Mouse (Mus musculus) left cerebral cortex, adult 9 months (tissue): ENCODE results near the gene Dagla.

Experiments used
- DNase-seq, 2 experiments: peaks; one replicate each; pipeline ENCODE4 v3.0.0; 2022; ENCODE audit warnings: low spot score in 2 of 2

Dagla gene

DNA sequence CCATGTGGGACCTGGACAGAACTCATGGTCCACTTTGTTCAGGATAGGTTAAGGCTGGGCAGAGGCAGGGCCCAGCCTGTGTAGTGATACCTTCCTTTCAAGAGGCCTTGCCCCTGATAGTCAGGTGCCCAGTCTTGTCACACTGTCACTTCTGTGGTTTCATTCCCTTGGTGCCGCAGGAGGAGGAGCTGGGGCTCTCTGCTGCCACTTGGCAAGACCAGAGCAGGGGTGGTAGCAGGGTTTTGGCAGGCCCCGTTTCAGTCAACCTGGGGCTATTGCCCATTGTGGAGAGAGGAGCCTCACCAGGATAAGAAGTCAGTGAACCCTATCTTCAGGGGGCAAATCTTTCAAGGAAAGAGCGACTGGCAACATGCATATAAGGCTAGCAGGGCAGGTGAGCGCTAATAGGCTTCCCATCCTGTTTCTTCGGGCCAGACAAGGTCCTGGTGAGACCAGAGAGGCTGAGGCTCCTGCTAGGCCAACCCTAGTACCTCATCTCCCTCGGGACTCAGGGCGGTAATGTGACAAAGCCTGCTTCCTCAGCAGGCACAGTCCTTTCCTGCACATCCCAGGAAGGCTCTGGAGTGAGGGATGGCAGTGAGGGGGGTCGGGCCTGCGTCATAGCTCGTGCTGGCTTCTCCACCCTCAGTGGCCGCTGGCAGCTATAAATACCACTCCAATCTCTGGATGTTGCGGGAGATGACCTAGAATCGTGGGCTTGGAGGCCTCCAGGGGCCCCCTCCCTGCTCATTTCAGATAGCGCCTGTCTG lies 23.7 kb downstream of the Dagla start:
- no peak for DNase-seq

GRCm38 (mm10) chr19:10279668-10280067 lies 25.0 kb downstream of the Dagla start:
- no peak for DNase-seq

DNA sequence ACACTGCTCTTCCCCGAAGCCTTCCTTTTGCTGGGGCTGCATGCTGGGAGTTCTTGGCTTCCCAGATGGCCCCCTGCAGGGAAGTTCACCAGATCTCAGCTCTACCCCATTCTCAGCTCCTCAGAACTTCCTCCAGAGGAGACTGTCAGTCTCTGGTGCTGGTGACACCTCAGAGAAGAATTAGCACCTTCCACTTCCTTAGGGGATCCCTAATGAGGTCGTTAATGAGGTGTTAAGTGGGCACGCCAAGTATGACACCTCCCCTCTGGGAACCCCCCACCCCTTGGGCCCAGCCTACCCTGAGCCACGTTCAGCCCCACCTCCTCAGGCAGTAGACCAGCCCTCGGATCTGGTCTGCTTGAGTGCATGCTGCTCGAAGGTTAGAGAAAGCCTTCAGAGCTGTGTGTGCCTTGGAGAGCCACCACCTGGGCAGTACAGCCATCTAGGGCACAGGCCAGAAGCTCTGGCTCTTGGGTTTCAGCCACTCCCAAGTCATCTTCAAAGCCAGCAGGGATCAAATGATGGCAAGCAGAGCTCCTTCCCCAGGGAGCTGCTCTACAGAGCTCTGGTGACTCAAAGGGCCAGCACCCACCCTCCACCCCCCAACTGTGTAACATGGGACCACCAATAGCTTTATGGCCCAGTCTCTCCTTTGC lies 25.9 kb downstream of the Dagla start:
- no peak for DNase-seq

DNA sequence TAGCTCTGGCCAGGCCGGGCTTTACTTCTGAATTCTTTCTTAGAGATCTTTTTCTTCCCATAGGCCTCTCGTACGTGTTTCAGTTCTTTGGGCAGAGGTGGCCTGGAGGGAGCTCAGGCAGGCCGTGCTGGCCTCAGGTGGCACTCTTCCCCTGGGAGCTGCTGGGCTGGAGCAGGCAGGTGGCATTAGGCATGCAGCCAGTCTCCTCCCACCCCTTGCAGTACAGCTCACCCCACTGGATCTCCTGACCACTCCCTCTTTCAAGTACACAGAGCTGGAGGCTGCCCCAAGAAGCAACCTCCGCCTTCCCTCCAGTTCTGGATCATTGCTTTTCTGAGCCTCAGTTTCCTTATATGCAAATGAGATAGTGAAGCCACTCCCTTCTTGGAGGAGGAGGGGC lies 26.9 kb downstream of the Dagla start:
- no peak for DNase-seq

DNA sequence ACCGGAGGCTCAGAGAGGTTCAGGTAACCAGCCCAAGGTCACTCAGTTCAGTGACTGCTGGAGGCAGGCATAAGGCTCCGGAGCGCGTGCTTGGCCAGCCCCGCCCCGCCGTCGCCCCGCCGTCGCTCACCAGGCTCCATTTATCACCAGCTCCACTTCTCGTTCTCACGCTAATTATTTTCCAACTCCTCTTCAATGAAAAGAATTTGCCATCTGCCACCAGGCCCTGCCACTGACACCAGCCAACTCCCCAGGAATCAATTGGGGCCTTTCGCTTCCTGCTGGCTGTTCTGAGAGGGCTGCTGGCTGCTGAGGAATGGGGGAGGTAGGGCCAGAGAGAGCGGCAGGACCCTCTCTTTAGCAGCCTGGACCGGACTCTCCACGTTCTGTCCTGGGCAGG lies 27.3 kb downstream of the Dagla start:
- no peak for DNase-seq

DNA sequence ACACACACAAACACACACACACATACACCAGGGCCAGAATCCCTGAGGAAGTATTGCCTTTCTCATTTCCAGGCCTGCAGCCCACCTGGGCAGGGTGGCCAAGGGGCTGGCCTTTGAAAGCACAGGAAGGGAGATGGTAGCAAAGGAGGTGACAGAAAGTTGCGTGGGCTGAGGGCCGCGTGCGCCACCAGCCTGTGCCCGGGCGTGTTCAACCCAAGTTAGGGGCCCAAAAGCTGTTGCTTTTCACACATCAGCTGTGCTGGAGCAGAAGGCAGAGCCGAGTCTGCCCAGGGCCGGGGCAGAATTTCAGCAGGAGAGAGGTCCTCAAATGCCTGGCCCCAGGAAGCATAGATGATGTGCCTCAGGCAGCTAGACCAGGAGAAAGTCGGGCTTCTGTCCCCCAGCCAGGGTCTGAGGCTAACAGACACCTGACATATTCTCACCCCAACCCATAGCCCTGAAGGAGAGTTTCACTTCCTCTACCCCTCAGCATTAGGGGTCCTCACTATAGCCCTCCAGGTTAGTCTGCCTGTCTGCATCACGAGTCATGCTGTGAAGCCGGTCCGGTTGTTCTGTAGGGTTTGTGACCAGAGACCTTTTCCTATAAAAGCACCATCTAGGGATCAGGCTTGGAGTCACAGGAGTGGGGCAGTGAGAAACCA lies 28.1 kb downstream of the Dagla start:
- DNase-seq = peak in 1 of 2 experiments; percentile 69

GRCm38 (mm10) chr19:10274056-10274455 lies 30.6 kb downstream of the Dagla start:
- DNase-seq = no peak

GRCm38 (mm10) chr19:10272746-10273145 lies 31.9 kb downstream of the Dagla start:
- peak in 1 of 2 experiments; percentile 76 for DNase-seq

DNA sequence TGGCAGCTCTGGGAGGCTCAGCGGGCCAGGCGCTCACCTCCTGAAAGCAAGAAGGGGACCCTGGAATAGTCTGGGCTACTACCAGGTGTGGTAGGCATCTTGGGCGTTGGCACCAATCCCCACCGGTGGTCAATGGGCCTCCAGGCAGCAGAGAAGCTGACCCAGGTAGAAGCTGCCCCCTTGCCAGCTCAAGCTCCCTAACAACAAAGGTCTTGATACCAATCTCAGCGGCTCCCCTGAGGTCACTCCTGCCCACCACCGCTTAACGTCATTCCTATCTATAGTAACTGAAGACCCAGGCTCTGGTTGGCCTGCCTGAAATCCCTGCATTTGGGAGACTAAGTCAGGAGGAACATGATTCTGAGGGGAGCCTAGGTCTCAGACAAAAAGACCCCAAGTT lies 33.1 kb downstream of the Dagla start:
- no peak for DNase-seq

- DNase-seq = no peak
These were observed 34.3 kb downstream of the Dagla start for GRCm38 (mm10) chr19:10270356-10270755.

DNA sequence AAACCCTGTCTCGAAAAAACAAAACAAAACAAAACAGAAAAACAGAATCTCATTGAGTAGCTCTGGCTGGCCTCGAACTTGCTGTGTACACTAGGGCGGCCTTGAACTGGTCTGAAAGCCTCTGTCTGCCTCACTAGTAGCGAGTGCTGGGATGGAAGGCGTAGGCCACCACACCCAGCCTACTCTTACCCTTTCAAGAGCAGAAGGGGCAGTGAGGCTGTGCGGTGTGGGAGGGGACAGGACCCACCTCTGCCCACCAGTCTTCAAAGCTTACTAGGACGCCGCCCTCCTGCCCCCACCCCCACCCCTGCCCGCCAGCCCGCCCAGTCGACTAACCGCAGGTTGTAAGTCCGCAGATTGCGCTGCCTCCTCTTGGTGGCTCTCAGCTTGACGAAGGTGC lies 35.8 kb downstream of the Dagla start:
- DNase-seq = no peak

DNA sequence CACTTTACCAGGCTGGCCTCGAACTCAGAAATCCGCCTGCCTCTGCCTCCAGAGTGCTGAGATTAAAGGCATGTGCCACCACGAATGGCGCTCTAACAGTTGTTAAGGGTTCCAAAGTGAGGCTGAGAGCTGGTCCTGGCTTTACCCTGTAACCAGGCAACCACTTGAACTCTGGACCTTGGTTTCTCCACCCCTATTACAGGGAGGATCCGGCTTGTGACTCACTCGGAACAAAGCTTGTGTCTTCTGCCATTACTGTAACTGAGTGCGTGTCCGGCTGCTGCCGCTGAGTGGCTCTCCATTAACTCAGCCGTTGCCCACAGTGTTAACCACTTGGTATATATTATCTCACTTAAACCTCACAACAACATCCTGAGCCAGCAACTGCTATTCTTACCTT lies 36.7 kb downstream of the Dagla start:
- no peak for DNase-seq

DNA sequence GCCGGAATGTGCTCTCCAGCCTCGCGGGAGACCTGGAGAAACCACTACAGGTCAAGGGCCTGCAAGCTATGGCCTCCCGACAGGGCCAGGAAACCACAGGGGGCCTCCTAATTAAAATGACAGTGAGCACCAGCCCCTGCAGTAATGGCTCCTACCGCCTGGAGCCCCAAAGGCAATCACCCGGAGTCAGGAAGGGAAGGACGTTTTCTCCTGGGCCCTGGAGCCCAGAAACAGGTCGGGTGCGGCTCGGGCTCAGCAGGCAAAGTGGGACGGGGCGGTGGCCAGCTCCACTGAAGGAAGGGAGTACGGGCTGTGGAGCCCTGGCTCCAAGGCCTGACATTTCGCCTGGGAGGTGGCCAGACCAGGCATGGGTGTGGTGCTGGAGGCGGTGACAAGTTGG lies 37.6 kb downstream of the Dagla start:
- DNase-seq = no peak

GRCm38 (mm10) chr19:10266196-10266850 lies 38.4 kb downstream of the Dagla start:
- peak in 1 of 2 experiments; percentile 79 for DNase-seq

DNA sequence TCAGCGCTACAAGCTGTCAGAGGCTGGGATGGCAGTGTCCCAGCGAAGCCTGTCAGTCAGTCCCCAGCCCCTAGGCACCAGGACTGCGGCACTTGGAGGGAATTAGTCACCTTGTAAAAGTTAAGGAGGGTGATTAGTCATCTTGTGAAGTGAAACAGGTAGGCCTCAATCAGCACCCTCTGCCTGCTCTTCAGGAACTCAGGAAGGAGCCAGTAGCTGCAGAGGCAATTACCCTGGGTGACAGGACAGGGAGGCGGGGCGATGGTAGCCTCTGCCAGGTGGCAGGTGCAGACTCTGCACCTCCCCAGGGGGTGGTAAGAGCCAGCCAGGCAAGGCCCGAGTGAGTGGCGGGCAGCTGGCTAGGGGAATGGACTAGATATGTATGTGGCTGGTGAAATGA lies 43.3 kb downstream of the Dagla start:
- no peak for DNase-seq

GRCm38 (mm10) chr19:10258279-10259011 lies 46.2 kb downstream of the Dagla start:
- DNase-seq = peak in 1 of 2 experiments; percentile 85

DNA sequence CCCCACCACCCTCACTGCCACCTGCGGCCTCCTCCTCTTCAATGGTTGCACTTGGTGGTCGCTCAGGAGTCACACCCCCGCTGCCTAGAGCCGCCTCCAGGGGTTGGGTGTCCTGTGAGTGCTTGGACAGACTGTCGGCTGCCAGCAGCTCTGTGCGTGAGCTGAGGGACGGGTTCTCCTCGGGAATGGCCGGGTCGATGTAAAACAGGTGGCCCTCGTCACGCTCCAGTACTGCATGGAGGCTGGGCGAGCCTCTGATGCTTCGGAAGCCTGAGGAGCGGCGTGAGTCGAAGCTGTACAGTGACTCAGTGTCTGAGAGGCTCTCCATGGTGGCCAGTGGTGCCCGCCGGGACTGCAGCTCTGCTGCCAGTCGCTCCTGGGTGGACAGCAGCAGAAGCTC lies 56.5 kb downstream of the Dagla start:
- no peak for DNase-seq

DNA sequence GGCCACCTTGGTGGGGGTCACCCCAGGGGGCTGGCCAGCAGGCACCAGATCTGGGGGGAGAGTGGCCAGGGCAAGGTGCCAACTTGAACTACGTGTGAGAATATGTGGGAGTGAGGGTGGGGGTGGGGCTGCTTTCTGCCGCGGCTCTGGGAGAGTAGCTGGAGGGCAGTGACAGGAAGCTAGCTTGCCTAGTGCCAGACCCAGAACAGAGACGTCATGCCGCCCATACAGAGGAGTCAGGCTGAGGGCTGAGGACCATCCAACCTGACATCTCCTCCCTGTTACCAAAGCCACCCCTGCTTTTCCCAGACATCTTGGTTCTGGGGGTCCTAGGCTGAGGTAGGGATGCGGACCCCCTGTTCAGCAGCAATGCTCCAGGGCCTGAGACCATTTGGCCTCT lies 57.5 kb downstream of the Dagla start:
- no peak for DNase-seq

DNA sequence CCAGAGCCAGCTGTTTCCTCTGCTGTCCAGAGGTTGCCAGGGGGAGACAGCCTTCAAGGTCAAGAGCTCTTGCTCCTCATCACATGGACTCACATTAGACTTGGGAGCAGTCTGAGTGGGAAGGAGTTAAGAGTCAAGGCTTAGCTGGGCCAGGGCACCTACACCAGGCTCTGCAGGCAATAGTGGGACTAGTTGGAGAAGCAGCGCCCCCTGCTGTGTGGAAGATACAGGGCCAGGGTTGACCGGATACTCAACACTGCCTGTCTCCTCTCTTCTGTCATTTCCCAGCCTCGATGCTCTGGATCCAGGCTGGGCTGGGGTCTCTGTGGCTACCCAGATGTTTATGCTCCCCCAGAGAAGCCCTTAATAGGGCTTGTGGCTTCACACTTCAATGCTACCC lies 60.5 kb downstream of the Dagla start:
- peak in 1 of 2 experiments; percentile 71 for DNase-seq

DNA sequence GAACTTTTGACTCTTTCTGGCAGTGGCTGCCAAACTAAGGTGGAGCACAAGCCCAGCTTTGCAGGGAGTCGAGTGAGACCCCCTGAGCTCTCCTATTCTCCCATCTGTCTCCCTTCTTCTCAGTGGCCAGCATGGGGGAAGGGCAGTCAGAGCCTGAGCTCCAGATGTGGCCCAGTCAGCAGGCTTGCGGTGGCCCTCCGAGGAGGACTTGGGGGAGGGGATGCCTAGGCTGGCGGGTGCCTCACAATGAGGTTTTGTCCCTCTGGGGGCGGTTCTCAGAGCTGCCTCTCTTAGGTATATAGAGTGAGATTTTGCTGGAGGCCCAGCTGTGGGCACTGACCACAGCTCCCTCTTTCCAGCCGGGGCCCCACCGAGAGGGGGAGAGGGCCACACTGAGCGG lies 61.8 kb downstream of the Dagla start:
- DNase-seq = peak in 1 of 2 experiments; percentile 44

GRCm38 (mm10) chr19:10240654-10241305 lies 63.9 kb downstream of the Dagla start, which contains the start of gene Myrf:
TSS of gene Myrf (minus strand) at chr19:10240748.
- DNase-seq = peak in 1 of 2 experiments; percentile 68
